Mouse (Mus musculus): ENCODE measurements around the gene Gm10306. TPM values are rescaled to one million over a fixed set of nuclear protein-coding genes. Genes with fewer than 3 reads are reported as not detected.

Gm10306 gene
- polyA plus RNA-seq (2012; rRNA removed): not detected in 2 replicates

GRCm38 (mm10) chr4:94556265-94557054, at the start of gene Gm10306, which contains the start of gene Caap1:
Gene Gm10306 (plus strand): TSS chr4:94556546.
Gene Caap1 (minus strand): TSS chr4:94556796.
- H3K4me3 ChIP-seq (replicated peaks; ENCODE audit: extremely low read depth, low read depth, low read length): peak within 1 kb of the TSS; percentile 93
- H3K4me1 ChIP-seq (ENCODE audit: control insufficient read depth, insufficient read depth, low read length): peaks cover 2% of the 10 kb centered on the region; the same call in 1 of the 2 replicates
- peak; percentile 96 for TF ChIP-seq POLR2A (IDR thresholded peaks at IDR 0.05; ENCODE audit: borderline replicate concordance, extremely low read depth, low read depth, low read length)
- no peak for TF ChIP-seq CTCF (IDR thresholded peaks at IDR 0.05; ENCODE audit: insufficient read depth, low read length)
- DNase-seq: peak; percentile 95
- WGBS: 1% methylated on average over 82 of the region's 83 CpGs

- Histone ChIP-seq H3K4me1 (ENCODE audit: control insufficient read depth, insufficient read depth, low read length) (no peaks in the 10 kb centered on the region; the same call in 1 of the 2 replicates), H3K4me3 (replicated peaks; ENCODE audit: extremely low read depth, low read depth, low read length) (no peak overlapping the region)
- TF ChIP-seq CTCF (IDR thresholded peaks at IDR 0.05; ENCODE audit: insufficient read depth, low read length) (no peak), POLR2A (IDR thresholded peaks at IDR 0.05; ENCODE audit: borderline replicate concordance, extremely low read depth, low read depth, low read length) (no peak)
- 45% methylated on average over 3 of the region's 3 CpGs for WGBS
- DNase-seq: no peak
Observed at GRCm38 (mm10) chr4:94515366-94515765, 41.0 kb upstream of the Gm10306 start.

GRCm38 (mm10) chr4:94517631-94518030, 38.7 kb upstream of the Gm10306 start:
- TF ChIP-seq CTCF (IDR thresholded peaks at IDR 0.05; ENCODE audit: insufficient read depth, low read length) (0 out of 2 replicates have a peak, but pooled peaks have one; percentile 10), POLR2A (IDR thresholded peaks at IDR 0.05; ENCODE audit: borderline replicate concordance, extremely low read depth, low read depth, low read length) (no peak)
- Histone ChIP-seq H3K4me3 (replicated peaks; ENCODE audit: extremely low read depth, low read depth, low read length) (no peak overlapping the region), H3K4me1 (ENCODE audit: control insufficient read depth, insufficient read depth, low read length) (no peaks in the 10 kb centered on the region; the same call in 1 of the 2 replicates)
- DNase-seq: peak; percentile 21
- 65% methylated on average over 4 of the region's 4 CpGs for WGBS

GRCm38 (mm10) chr4:94523321-94523720, 33.0 kb upstream of the Gm10306 start:
- Histone ChIP-seq H3K4me3 (replicated peaks; ENCODE audit: extremely low read depth, low read depth, low read length) (no peak overlapping the region), H3K4me1 (ENCODE audit: control insufficient read depth, insufficient read depth, low read length) (no peaks in the 10 kb centered on the region)
- TF ChIP-seq CTCF (IDR thresholded peaks at IDR 0.05; ENCODE audit: insufficient read depth, low read length): no peak
- no peak for TF ChIP-seq POLR2A (IDR thresholded peaks at IDR 0.05; ENCODE audit: borderline replicate concordance, extremely low read depth, low read depth, low read length)
- no peak for DNase-seq

- Histone ChIP-seq H3K4me1 (ENCODE audit: control insufficient read depth, insufficient read depth, low read length) (no peaks in the 10 kb centered on the region), H3K4me3 (replicated peaks; ENCODE audit: extremely low read depth, low read depth, low read length) (no peak overlapping the region)
- WGBS: 97% methylated on average over 1 of the region's 1 CpGs
- TF ChIP-seq CTCF (IDR thresholded peaks at IDR 0.05; ENCODE audit: insufficient read depth, low read length) (no peak), POLR2A (IDR thresholded peaks at IDR 0.05; ENCODE audit: borderline replicate concordance, extremely low read depth, low read depth, low read length) (no peak)
- DNase-seq: no peak
Observed at GRCm38 (mm10) chr4:94529448-94529847, 26.9 kb upstream of the Gm10306 start.

GRCm38 (mm10) chr4:94533205-94533604, 23.1 kb upstream of the Gm10306 start:
- TF ChIP-seq POLR2A (IDR thresholded peaks at IDR 0.05; ENCODE audit: borderline replicate concordance, extremely low read depth, low read depth, low read length) (no peak), CTCF (IDR thresholded peaks at IDR 0.05; ENCODE audit: insufficient read depth, low read length) (no peak)

GRCm38 (mm10) chr4:94543041-94543440, 13.3 kb upstream of the Gm10306 start:
- 88% methylated on average over 4 of the region's 4 CpGs for WGBS
- no peak for DNase-seq
- H3K4me1 ChIP-seq (ENCODE audit: control insufficient read depth, insufficient read depth, low read length): no peaks in the 10 kb centered on the region

More at GRCm38 (mm10) chr4:94533205-94533604, 23.1 kb upstream of the Gm10306 start:
- Histone ChIP-seq H3K4me1 (ENCODE audit: control insufficient read depth, insufficient read depth, low read length) (no peaks in the 10 kb centered on the region), H3K4me3 (replicated peaks; ENCODE audit: extremely low read depth, low read depth, low read length) (no peak overlapping the region)
- no peak for DNase-seq

GRCm38 (mm10) chr4:94544321-94544720, 12.0 kb upstream of the Gm10306 start:
- Histone ChIP-seq H3K4me1 (ENCODE audit: control insufficient read depth, insufficient read depth, low read length) (no peaks in the 10 kb centered on the region), H3K4me3 (replicated peaks; ENCODE audit: extremely low read depth, low read depth, low read length) (no peak overlapping the region)
- DNase-seq: no peak
- WGBS: 85% methylated on average over 7 of the region's 7 CpGs
- no peak for TF ChIP-seq CTCF (IDR thresholded peaks at IDR 0.05; ENCODE audit: insufficient read depth, low read length)

More at GRCm38 (mm10) chr4:94543041-94543440, 13.3 kb upstream of the Gm10306 start:
- no peak overlapping the region for H3K4me3 ChIP-seq (replicated peaks; ENCODE audit: extremely low read depth, low read depth, low read length)
- TF ChIP-seq POLR2A (IDR thresholded peaks at IDR 0.05; ENCODE audit: borderline replicate concordance, extremely low read depth, low read depth, low read length) (no peak), CTCF (IDR thresholded peaks at IDR 0.05; ENCODE audit: insufficient read depth, low read length) (no peak)

- H3K4me1 ChIP-seq (ENCODE audit: control insufficient read depth, insufficient read depth, low read length): peaks cover 2% of the 10 kb centered on the region; the same call in 1 of the 2 replicates
- WGBS: 92% methylated on average over 5 of the region's 5 CpGs
- TF ChIP-seq CTCF (IDR thresholded peaks at IDR 0.05; ENCODE audit: insufficient read depth, low read length): no peak
- TF ChIP-seq POLR2A (IDR thresholded peaks at IDR 0.05; ENCODE audit: borderline replicate concordance, extremely low read depth, low read depth, low read length): no peak
- H3K4me3 ChIP-seq (replicated peaks; ENCODE audit: extremely low read depth, low read depth, low read length): no peak overlapping the region
- DNase-seq: no peak
Observed at GRCm38 (mm10) chr4:94554955-94555494, 1.3 kb upstream of the Gm10306 start.
